Mouse (Mus musculus) T-helper 17 cell (primary cell): ENCODE results near the gene St5.

Experiments used
- in situ Hi-C, 2 experiments: fragments of 300-600 bp; cut with MboI, MseI; formaldehyde crosslinking; loops; 1 replicate in 1 of 2; 2 replicates in 1 of 2; pipeline ENCODE4 v1.15.1; 2025; ENCODE audit warnings: high pct_unique_total_duplicates in 2 of 2

Gene St5

GRCm38 (mm10) chr7:109493319-109494316 lies 209.8 kb downstream of the St5 start:
- in situ Hi-C loops: no loop called here

GRCm38 (mm10) chr7:109492616-109493318 lies 210.6 kb downstream of the St5 start:
- in situ Hi-C loops: no loop called here

DNA sequence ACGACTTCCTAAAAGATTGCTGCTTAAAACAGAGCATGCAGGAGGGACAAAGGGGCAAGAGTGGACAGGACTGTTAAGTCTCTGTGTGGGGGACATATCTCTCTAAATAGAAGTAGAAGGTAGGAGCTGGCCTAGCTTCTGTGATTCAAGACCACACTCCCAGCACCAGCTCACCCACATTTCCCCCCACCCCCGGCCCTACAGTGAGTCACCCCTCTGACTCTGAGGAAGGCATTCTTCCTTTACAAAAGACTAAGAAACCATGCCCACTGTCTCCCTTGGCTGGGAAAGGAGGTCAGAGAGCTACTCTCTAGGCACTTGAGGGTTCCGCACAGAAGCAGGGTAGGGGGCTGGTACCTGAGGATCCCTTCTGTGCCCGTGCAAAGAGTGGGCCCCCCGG lies 219.2 kb downstream of the St5 start:
- in situ Hi-C loops: no loop called here

DNA sequence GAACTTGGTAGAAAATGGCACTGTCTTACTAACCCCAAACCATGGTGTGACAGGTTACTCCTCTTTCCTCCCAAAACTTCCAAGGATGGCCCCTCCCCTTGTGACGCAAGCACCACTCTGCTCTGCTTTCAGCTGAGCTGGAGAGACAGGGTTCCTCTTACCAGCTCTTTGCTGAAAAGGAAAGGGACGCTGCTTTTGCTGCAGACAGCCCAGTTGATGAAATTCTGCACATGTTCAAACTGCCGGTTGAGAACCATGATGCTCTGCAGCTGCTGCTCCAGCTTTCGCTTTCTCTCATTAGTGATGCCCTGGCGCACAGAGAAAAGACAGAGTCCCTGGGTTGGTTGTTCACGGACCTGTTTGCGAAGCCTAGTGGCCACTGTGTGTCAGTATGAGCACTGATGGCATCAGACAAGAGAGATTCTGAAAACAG lies 222.6 kb downstream of the St5 start:
- in situ Hi-C loops: no loop called here

DNA sequence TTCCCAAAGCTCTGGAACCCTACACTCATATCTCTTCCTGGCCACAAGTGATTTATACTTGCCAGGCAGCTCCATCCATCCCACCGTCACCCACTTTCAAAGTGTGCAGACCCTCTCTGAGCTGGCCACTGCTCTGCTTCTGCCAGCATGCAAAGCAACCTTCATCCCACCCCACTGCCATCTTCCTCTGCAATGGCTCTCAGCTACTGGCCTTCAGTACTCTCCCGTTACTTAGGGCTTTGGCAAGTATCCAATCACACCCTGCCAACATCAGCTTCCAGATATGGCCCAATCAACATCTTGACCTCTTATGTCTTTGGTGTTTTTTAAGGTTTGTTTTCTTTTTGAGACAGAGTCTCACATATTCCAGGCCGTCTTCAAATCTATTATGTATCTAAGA lies 225.5 kb downstream of the St5 start:
- in situ Hi-C loops: no loop called here
